Mouse (Mus musculus) Patski (cell line): ENCODE data around the gene Olfr1420. TPM values are rescaled to one million over a fixed set of nuclear protein-coding genes. Genes with fewer than 3 reads are reported as not detected.
"Not testable (repeated sequence)": the region's sequence is repeated elsewhere in the genome, so short reads cannot be mapped to it uniquely, and the experiment has no call there.

Source experiments
- ATAC-seq: fragments of 100-300 bp; one replicate; pipeline ENCODE4 v1.8.0; 2021
- CTCF ChIA-PET: fragments of 350-600 bp; sonication (Branson Sonifier 250); formaldehyde crosslinking; loops from one replicate; lab custom pipeline; 2022; ENCODE audit warnings: inconsistent platforms; lab: Charles Lee
- POLR2A ChIA-PET: fragments of 350-600 bp; sonication (Branson Sonifier 250); formaldehyde crosslinking; loops from one replicate; lab custom pipeline; 2022; ENCODE audit warnings: antibody characterized with exemption, inconsistent platforms; lab: Charles Lee
- DNase-seq: peaks from one replicate; pipeline ENCODE4 v3.0.0-alpha.2; 2011; ENCODE audit warnings: low read depth, low spot score
- H3K27me3 ChIP-seq: fragments of 371-371 bp; one replicate; pipeline ENCODE4 v1.5.1; 2021
- CTCF ChIP-seq: fragments of 100-300 bp; IDR thresholded peaks from one replicate; pipeline ENCODE4 v1.5.1; 2021
- in situ Hi-C: fragments of 300-500 bp; cut with MboI; formaldehyde crosslinking; loops from 3 replicates; pipeline ENCODE4 v1.11.1; 2018; ENCODE audit warnings: low pct_unique_long_range_greater_than_20kb, mixed read lengths
- polyA plus RNA-seq: library from polyadenylated mRNA; unstranded; gene quantifications from one replicate; pipeline ENCODE4 v1.2.3, GENCODE M21; 2021

The Olfr1420 gene
- polyA plus RNA-seq, 1 experiment from 2014 or later, result 0.12 TPM

GRCm38 (mm10) chr19:11911603-11912002 is 25.2 kb downstream of the Olfr1420 start:
- in situ Hi-C loops, result loop anchor here (5.0 to 25.0 kb wide), 2 partner anchors 96 to 576 kb away; no protein-coding TSS in a partner anchor
- peak; percentile 27 for ATAC-seq
- CTCF ChIA-PET, result no interaction called here
- TF ChIP-seq CTCF, result no peak
- no peaks in the 10 kb centered on the region for H3K27me3 ChIP-seq
- POLR2A ChIA-PET, result interaction anchor here (1.0 kb wide), 2 partner anchors 37 to 54 kb away, joined by 3 read pairs; partner anchors contain the start of genes Olfr1419 and Osbp
- DNase-seq, result no peak

GRCm38 (mm10) chr19:11912037-11912532 is 25.7 kb downstream of the Olfr1420 start, which contains the start of gene Patl1:
Gene Patl1 (plus strand): TSS chr19:11912399.
- POLR2A ChIA-PET, result interaction anchor here (1.0 kb wide), 2 partner anchors 37 to 53 kb away, joined by 3 read pairs; partner anchors contain the start of genes Olfr1419 and Osbp
- in situ Hi-C loops, result loop anchor here (5.0 to 25.0 kb wide), 2 partner anchors 95 to 575 kb away; no protein-coding TSS in a partner anchor

GRCm38 (mm10) chr19:11912533-11913121 is 26.3 kb downstream of the Olfr1420 start:
- in situ Hi-C loops, result loop anchor here (5.0 to 25.0 kb wide), 2 partner anchors 95 to 575 kb away; no protein-coding TSS in a partner anchor
- ChIA-PET POLR2A (interaction anchor here (1.0 to 1.2 kb wide), 4 partner anchors 53 to 136 kb away, joined by 3 to 4 read pairs (median 3); partner anchors contain the start of genes Osbp and Stx3), CTCF (interaction anchor here (0.9 to 1.5 kb wide), 4 partner anchors 63 to 143 kb away, joined by 3 read pairs; no protein-coding TSS in a partner anchor)
- no peak for TF ChIP-seq CTCF
- no peaks in the 10 kb centered on the region for H3K27me3 ChIP-seq
- DNase-seq (no peak), ATAC-seq (peak; percentile 75)

More at GRCm38 (mm10) chr19:11912037-11912532, 25.7 kb downstream of the Olfr1420 start, which contains the start of gene Patl1:
- no peaks in the 10 kb centered on the region for H3K27me3 ChIP-seq
- CTCF ChIA-PET, result no interaction called here
- DNase-seq, result peak; percentile 89
- no peak for TF ChIP-seq CTCF
- peak; percentile 88 for ATAC-seq

- ATAC-seq (no peak), DNase-seq (no peak)
- ChIA-PET CTCF (interaction anchor here (1.1 to 2.1 kb wide), 3 partner anchors 13 to 138 kb away, joined by 3 to 6 read pairs (median 3); no protein-coding TSS in a partner anchor), POLR2A (no interaction called here)
- in situ Hi-C loops, result loop anchor here (25.0 kb wide), 1 partner anchor 571 kb away; no protein-coding TSS in a partner anchor
- H3K27me3 ChIP-seq, result no peaks in the 10 kb centered on the region
- TF ChIP-seq CTCF, result no peak
Observed at GRCm38 (mm10) chr19:11915804-11916203, 29.4 kb downstream of the Olfr1420 start.

- TF ChIP-seq CTCF, result no peak
- no peak for DNase-seq
- no peaks in the 10 kb centered on the region for H3K27me3 ChIP-seq
- ChIA-PET CTCF (interaction anchor here (0.6 to 2.5 kb wide), 5 partner anchors 11 to 145 kb away, joined by 3 to 8 read pairs (median 4); no protein-coding TSS in a partner anchor), POLR2A (no interaction called here)
- in situ Hi-C loops, result loop anchor here (5.0 to 25.0 kb wide), 2 partner anchors 145 to 565 kb away; no protein-coding TSS in a partner anchor
- no peak for ATAC-seq
Observed at GRCm38 (mm10) chr19:11922068-11922467, 35.7 kb downstream of the Olfr1420 start.

- CTCF ChIA-PET, result interaction anchor here (1.0 to 2.5 kb wide), 4 partner anchors 10 to 145 kb away, joined by 3 to 8 read pairs (median 5); no protein-coding TSS in a partner anchor
- DNase-seq, H3K27me3 ChIP-seq, ATAC-seq, POLR2A ChIA-PET: not testable (repeated sequence)
- in situ Hi-C loops, result loop anchor here (5.0 to 25.0 kb wide), 2 partner anchors 145 to 565 kb away; no protein-coding TSS in a partner anchor
Observed at GRCm38 (mm10) chr19:11922515-11922914, 36.1 kb downstream of the Olfr1420 start.

GRCm38 (mm10) chr19:11926380-11926779 is 40.0 kb downstream of the Olfr1420 start:
- in situ Hi-C loops, result no loop called here
- TF ChIP-seq CTCF, result no peak
- no peaks in the 10 kb centered on the region for H3K27me3 ChIP-seq
- ChIA-PET CTCF (interaction anchor here (3.0 kb wide), 1 partner anchor 12 kb away, joined by 7 read pairs; no protein-coding TSS in a partner anchor), POLR2A (interaction anchor here (1.2 kb wide), 1 partner anchor 11 kb away, joined by 3 read pairs; no protein-coding TSS in a partner anchor)
- ATAC-seq (no peak), DNase-seq (no peak)

- H3K27me3 ChIP-seq, result no peaks in the 10 kb centered on the region
- peak; percentile 60 for ATAC-seq
- ChIA-PET POLR2A (no interaction called here), CTCF (interaction anchor here (0.8 to 1.3 kb wide), 5 partner anchors 8 to 152 kb away, joined by 3 to 6 read pairs (median 3); no protein-coding TSS in a partner anchor)
- in situ Hi-C loops, result no loop called here
- TF ChIP-seq CTCF, result no peak
- DNase-seq, result no peak
Observed at GRCm38 (mm10) chr19:11928025-11928748, 41.8 kb downstream of the Olfr1420 start.

GRCm38 (mm10) chr19:11946460-11946859 is 60.1 kb downstream of the Olfr1420 start:
- DNase-seq, H3K27me3 ChIP-seq, ATAC-seq, in situ Hi-C loops: not testable (repeated sequence)
- ChIA-PET POLR2A (interaction anchor here (0.9 kb wide), 1 partner anchor 11 kb away, joined by 3 read pairs; no protein-coding TSS in a partner anchor), CTCF (interaction anchor here (0.9 to 1.1 kb wide), 4 partner anchors 14 to 28 kb away, joined by 3 to 4 read pairs (median 3); no protein-coding TSS in a partner anchor)

Other genes starting within 250 kb of the Olfr1420 start
- 0.99 TPM for gene Ms4a3, start 245.7 kb upstream of the Olfr1420 start, polyA plus RNA-seq
- not detected for gene Oosp2, start 226.0 kb upstream of the Olfr1420 start, polyA plus RNA-seq
- not detected for gene Oosp1, start 195.4 kb upstream of the Olfr1420 start, polyA plus RNA-seq
- not detected for gene Oosp3, start 189.5 kb upstream of the Olfr1420 start, polyA plus RNA-seq
- gene Gif, start 139.0 kb upstream of the Olfr1420 start, polyA plus RNA-seq, result 0.05 TPM
- gene Mrpl16, start 116.2 kb upstream of the Olfr1420 start, polyA plus RNA-seq, result 76.0 TPM
- gene Stx3, start 67.2 kb upstream of the Olfr1420 start, polyA plus RNA-seq, result 45.4 TPM
- gene Olfr1417, start 47.3 kb upstream of the Olfr1420 start, polyA plus RNA-seq, result 1.1 TPM
- 0.33 TPM for gene Olfr1418, start 25.5 kb upstream of the Olfr1420 start, polyA plus RNA-seq
- not detected for gene Olfr1419, start 11.5 kb upstream of the Olfr1420 start, polyA plus RNA-seq
- 39.7 TPM for gene Patl1, start 25.8 kb downstream of the Olfr1420 start, polyA plus RNA-seq
- 104 TPM for gene Osbp, start 79.4 kb downstream of the Olfr1420 start, polyA plus RNA-seq
- not detected for gene Olfr1423, start 154.8 kb downstream of the Olfr1420 start, polyA plus RNA-seq
- gene Olfr1424, start 176.1 kb downstream of the Olfr1420 start, polyA plus RNA-seq, result not detected
- gene Olfr1425, start 191.2 kb downstream of the Olfr1420 start, polyA plus RNA-seq, result not detected
- gene Olfr1426, start 205.4 kb downstream of the Olfr1420 start, polyA plus RNA-seq, result not detected
- gene Olfr1427, start 216.8 kb downstream of the Olfr1420 start, polyA plus RNA-seq, result not detected
- gene Olfr1428, start 229.3 kb downstream of the Olfr1420 start, polyA plus RNA-seq, result not detected
- not detected for gene Olfr76, start 236.6 kb downstream of the Olfr1420 start, polyA plus RNA-seq